Mouse (Mus musculus) lung, postnatal 36 days (tissue): ENCODE results near the gene Pcyt1a.

Experiments
- DNase-seq: peaks from one replicate; pipeline ENCODE4 v3.0.0; 2022; ENCODE audit warnings: mixed read lengths

Gene Pcyt1a

GRCm38 (mm10) chr16:32430474-32431046, at the start of gene Pcyt1a:
Gene Pcyt1a, plus strand, starts transcription at chr16:32430921.
- peak; percentile 94 for DNase-seq

- no peak for DNase-seq
These were observed 47.8 kb upstream of the Pcyt1a start for GRCm38 (mm10) chr16:32382901-32383300.

- DNase-seq, result no peak
These were observed 45.8 kb upstream of the Pcyt1a start for GRCm38 (mm10) chr16:32384885-32385284.

- no peak for DNase-seq
These were observed 43.9 kb upstream of the Pcyt1a start for GRCm38 (mm10) chr16:32386826-32387225.

- no peak for DNase-seq
These were observed 41.7 kb upstream of the Pcyt1a start for GRCm38 (mm10) chr16:32389049-32389448.

GRCm38 (mm10) chr16:32389841-32390240, 40.9 kb upstream of the Pcyt1a start:
- DNase-seq, result no peak

- no peak for DNase-seq
These were observed 39.8 kb upstream of the Pcyt1a start for GRCm38 (mm10) chr16:32390882-32391281.

- peak; percentile 12 for DNase-seq
These were observed 34.8 kb upstream of the Pcyt1a start for GRCm38 (mm10) chr16:32395679-32396540.

GRCm38 (mm10) chr16:32396541-32396835, 34.2 kb upstream of the Pcyt1a start:
- DNase-seq, result no peak

GRCm38 (mm10) chr16:32398206-32398605, 32.5 kb upstream of the Pcyt1a start:
- no peak for DNase-seq

- no peak for DNase-seq
These were observed 30.5 kb upstream of the Pcyt1a start, which contains the start of gene Tm4sf19 for GRCm38 (mm10) chr16:32400267-32400666. Gene Tm4sf19, plus strand, starts transcription at chr16:32400506.

GRCm38 (mm10) chr16:32401335-32401965, 29.3 kb upstream of the Pcyt1a start:
- DNase-seq, result peak; percentile 55

- DNase-seq, result peak; percentile 17
These were observed 27.9 kb upstream of the Pcyt1a start for GRCm38 (mm10) chr16:32402818-32403217.

- DNase-seq, result no peak
These were observed 25.0 kb upstream of the Pcyt1a start for GRCm38 (mm10) chr16:32405716-32406115.

GRCm38 (mm10) chr16:32406671-32407070, 24.1 kb upstream of the Pcyt1a start:
- DNase-seq, result no peak

- DNase-seq, result no peak
These were observed 23.0 kb upstream of the Pcyt1a start for GRCm38 (mm10) chr16:32407730-32408129.

- no peak for DNase-seq
These were observed 13.3 kb upstream of the Pcyt1a start for GRCm38 (mm10) chr16:32417457-32417856.

GRCm38 (mm10) chr16:32419517-32420483, 10.9 kb upstream of the Pcyt1a start, which contains the start of gene Tctex1d2:
Gene Tctex1d2, plus strand, starts transcription at chr16:32419702.
- peak; percentile 97 for DNase-seq

GRCm38 (mm10) chr16:32427506-32427905, 3.2 kb upstream of the Pcyt1a start:
- DNase-seq, result no peak

- peak; percentile 51 for DNase-seq
These were observed 398 bp downstream of the Pcyt1a start for GRCm38 (mm10) chr16:32431047-32431591.

GRCm38 (mm10) chr16:32431926-32432325, 1.2 kb downstream of the Pcyt1a start:
- no peak for DNase-seq

- DNase-seq, result peak; percentile 39
These were observed 2.4 kb downstream of the Pcyt1a start for GRCm38 (mm10) chr16:32433138-32433537.
